In genomic region chr11:61851195-61851594, GRCm38 (mm10) we compare ENCODE assay signal across 1 mouse cellular context.
TF ChIP-seq lines count a peak whose summit lies in the region.

No protein-coding gene starts in this region.

TF ChIP-seq in MEL, 35 proteins besides CTCF, POLR2A, EP300 and RAD21 (continued from another document):
- TF ChIP-seq TAL1 (IDR thresholded peaks at IDR 0.05; ENCODE audit: low read length) (no peak), MAFK (IDR thresholded peaks at IDR 0.05; ENCODE audit: borderline replicate concordance, low read depth, low read length) (no peak), KAT2A (conservative IDR thresholded peaks at IDR 0.05; ENCODE audit: low read depth, low read length) (no peak), ELF1 (IDR thresholded peaks at IDR 0.05; ENCODE audit: low read depth, low read length) (no peak), NELFE (IDR thresholded peaks at IDR 0.05; ENCODE audit: low read depth, low read length) (no peak), USF2 (IDR thresholded peaks at IDR 0.05; ENCODE audit: borderline replicate concordance in 1 of 2, insufficient read depth in 1 of 2, low read depth in 1 of 2, low read length in 2 of 2) (no peak), USF1 (IDR thresholded peaks at IDR 0.05; ENCODE audit: low read depth, low read length) (peak; percentile 54; the same call in 1 of the 2 replicates), SIN3A (IDR thresholded peaks at IDR 0.05; ENCODE audit: low read length) (peak; percentile 75), UBTF (IDR thresholded peaks at IDR 0.05; ENCODE audit: borderline replicate concordance, insufficient read depth, low read depth, low read length) (no peak), ZC3H11A (IDR thresholded peaks at IDR 0.05; ENCODE audit: low read depth, low read length) (peak; percentile 15; the same call in 1 of the 2 replicates), GABPA (IDR thresholded peaks at IDR 0.05; ENCODE audit: low read depth, low read length) (no peak)
